Mouse (Mus musculus) intestine, embryonic 16.5 days (tissue): ENCODE results near the gene Slc43a2. TPM values are rescaled to one million over a fixed set of nuclear protein-coding genes. Genes with fewer than 3 reads are reported as not detected.

Source experiments
- ATAC-seq: fragments of 200-750 bp; cut with Nextera tagmentation; 2 replicates; pipeline ENCODE4 v1.8.0; 2017; ENCODE audit warnings: moderate TSS enrichment, moderate library complexity
- H3K27ac ChIP-seq: fragments of 300-500 bp; sonication (generic); 2 replicates; pipeline ENCODE4 v1.5.1; 2014; ENCODE audit warnings: mild to moderate bottlenecking, low read length
- H3K27me3 ChIP-seq: fragments of 300-500 bp; sonication (generic); replicated peaks from 2 replicates; pipeline ENCODE4 v1.6.1; 2014; ENCODE audit warnings: low read length, control low read depth, mixed read lengths; ENCODE audit not compliant: control insufficient read depth, insufficient read depth
- H3K36me3 ChIP-seq: fragments of 300-500 bp; sonication (generic); 2 replicates; pipeline ENCODE4 v1.6.1; 2014; ENCODE audit warnings: low read length, control low read depth; ENCODE audit not compliant: control insufficient read depth, insufficient read depth
- H3K4me1 ChIP-seq: fragments of 300-500 bp; sonication (generic); 2 replicates; pipeline ENCODE4 v1.6.1; 2014; ENCODE audit warnings: low read length, control low read depth, mixed read lengths; ENCODE audit not compliant: control insufficient read depth, insufficient read depth
- H3K4me2 ChIP-seq: fragments of 300-500 bp; sonication (generic); 2 replicates; pipeline ENCODE4 v1.6.1; 2014; ENCODE audit warnings: low read depth, low read length, control low read depth
- H3K4me3 ChIP-seq: fragments of 300-500 bp; sonication (generic); 2 replicates; pipeline ENCODE4 v1.5.1; 2014; ENCODE audit warnings: mild to moderate bottlenecking, low read length
- H3K9ac ChIP-seq: fragments of 300-500 bp; sonication (generic); 2 replicates; pipeline ENCODE4 v1.6.1; 2014; ENCODE audit warnings: low read depth, low read length
- H3K9me3 ChIP-seq: fragments of 300-500 bp; sonication (generic); 2 replicates; pipeline ENCODE4 v1.6.1; 2016; ENCODE audit warnings: low read length, control low read depth; ENCODE audit not compliant: control insufficient read depth
- WGBS: fragments of 180-500 bp; shearing (Covaris S2); extraction: QIAGEN DNeasy Blood & Tissue Kit; methylation state at CpG from one replicate; pipeline ENCODE4 v1.1.7; 2014; 5-methylcytosine and 5-hydroxymethylcytosine counted together
- polyA plus RNA-seq: library from polyadenylated mRNA; unstranded; fragments of >200 nt; fragmentation: Nextera tagmentation; extraction: Ambion mirVana; gene quantifications from 2 replicates; pipeline ENCODE4 v1.2.1, GENCODE M21; 2015

Slc43a2 gene
- polyA plus RNA-seq, 1 experiment from 2014 or later = 22.0 TPM

GRCm38 (mm10) chr11:75535106-75535795 lies 3.8 kb downstream of the Slc43a2 start:
- Histone ChIP-seq H3K27ac (peak overlapping the region; percentile 79), H3K9me3 (no peaks in the 10 kb centered on the region), H3K4me3 (no peak overlapping the region), H3K27me3 (no peaks in the 10 kb centered on the region), H3K4me2 (peak overlapping the region; percentile 7), H3K9ac (peak overlapping the region; percentile 42), H3K36me3 (no peaks in the 10 kb centered on the region), H3K4me1 (peaks cover 25% of the 10 kb centered on the region)
- WGBS = 43% methylated on average over 13 of the region's 13 CpGs
- peak; percentile 6; the same call in 1 of the 2 replicates for ATAC-seq

- Histone ChIP-seq H3K4me1 (peaks cover 30% of the 10 kb centered on the region), H3K4me3 (no peak overlapping the region), H3K36me3 (no peaks in the 10 kb centered on the region), H3K27ac (no peak overlapping the region), H3K9ac (no peak overlapping the region), H3K27me3 (no peaks in the 10 kb centered on the region), H3K9me3 (no peaks in the 10 kb centered on the region), H3K4me2 (no peak overlapping the region)
- ATAC-seq = no peak
- WGBS = 88% methylated on average over 12 of the region's 12 CpGs
Measured at GRCm38 (mm10) chr11:75536255-75537024, 4.9 kb downstream of the Slc43a2 start.

- Histone ChIP-seq H3K9me3 (no peaks in the 10 kb centered on the region), H3K4me2 (no peak overlapping the region), H3K4me3 (no peak overlapping the region), H3K27me3 (no peaks in the 10 kb centered on the region), H3K4me1 (peaks cover 30% of the 10 kb centered on the region), H3K27ac (no peak overlapping the region), H3K36me3 (no peaks in the 10 kb centered on the region), H3K9ac (no peak overlapping the region)
- WGBS = 84% methylated on average over 8 of the region's 8 CpGs
- no peak for ATAC-seq
Measured at GRCm38 (mm10) chr11:75537025-75537414, 5.5 kb downstream of the Slc43a2 start.

GRCm38 (mm10) chr11:75537491-75538183 lies 6.1 kb downstream of the Slc43a2 start:
- ATAC-seq = no peak
- WGBS = 55% methylated on average over 11 of the region's 11 CpGs
- H3K27me3 ChIP-seq = no peaks in the 10 kb centered on the region
- no peak overlapping the region for H3K4me3 ChIP-seq
- H3K4me2 ChIP-seq = no peak overlapping the region
- peak overlapping the region; percentile 51 for H3K27ac ChIP-seq
- H3K9ac ChIP-seq = peak overlapping the region; percentile 8; the same call in 1 of the 2 replicates
- no peaks in the 10 kb centered on the region for H3K9me3 ChIP-seq
- peaks cover 27% of the 10 kb centered on the region for H3K4me1 ChIP-seq
- H3K36me3 ChIP-seq = no peaks in the 10 kb centered on the region

GRCm38 (mm10) chr11:75538184-75538969 lies 6.9 kb downstream of the Slc43a2 start:
- 58% methylated on average over 9 of the region's 9 CpGs for WGBS

GRCm38 (mm10) chr11:75538970-75539299 lies 7.4 kb downstream of the Slc43a2 start:
- Histone ChIP-seq H3K4me1 (peaks cover 21% of the 10 kb centered on the region), H3K9ac (no peak overlapping the region), H3K36me3 (no peaks in the 10 kb centered on the region), H3K27me3 (no peaks in the 10 kb centered on the region), H3K27ac (no peak overlapping the region), H3K9me3 (no peaks in the 10 kb centered on the region), H3K4me2 (no peak overlapping the region), H3K4me3 (no peak overlapping the region)
- no peak for ATAC-seq
- WGBS = 89% methylated on average over 13 of the region's 13 CpGs

More at GRCm38 (mm10) chr11:75538184-75538969, 6.9 kb downstream of the Slc43a2 start:
- H3K4me2 ChIP-seq = no peak overlapping the region
- no peaks in the 10 kb centered on the region for H3K27me3 ChIP-seq
- H3K9me3 ChIP-seq = no peaks in the 10 kb centered on the region
- H3K36me3 ChIP-seq = no peaks in the 10 kb centered on the region
- H3K4me3 ChIP-seq = no peak overlapping the region
- no peak for ATAC-seq
- H3K4me1 ChIP-seq = peaks cover 21% of the 10 kb centered on the region
- peak overlapping the region; percentile 51 for H3K27ac ChIP-seq
- 0 out of 2 replicates have a peak overlapping the region, but pooled peaks have one; percentile 8 for H3K9ac ChIP-seq

GRCm38 (mm10) chr11:75540209-75540608 lies 8.7 kb downstream of the Slc43a2 start:
- Histone ChIP-seq H3K27me3 (no peaks in the 10 kb centered on the region), H3K4me3 (no peak overlapping the region), H3K4me1 (peaks cover 19% of the 10 kb centered on the region), H3K9me3 (no peaks in the 10 kb centered on the region), H3K36me3 (no peaks in the 10 kb centered on the region), H3K9ac (no peak overlapping the region), H3K4me2 (no peak overlapping the region), H3K27ac (no peak overlapping the region)
- no peak for ATAC-seq
- 83% methylated on average over 8 of the region's 8 CpGs for WGBS

GRCm38 (mm10) chr11:75540710-75541581 lies 9.5 kb downstream of the Slc43a2 start:
- peak; percentile 37 for ATAC-seq
- Histone ChIP-seq H3K4me1 (peaks cover 13% of the 10 kb centered on the region), H3K27me3 (no peaks in the 10 kb centered on the region), H3K4me2 (no peak overlapping the region), H3K36me3 (no peaks in the 10 kb centered on the region), H3K9me3 (no peaks in the 10 kb centered on the region), H3K4me3 (no peak overlapping the region), H3K27ac (no peak overlapping the region), H3K9ac (no peak overlapping the region)
- WGBS = 66% methylated on average over 19 of the region's 19 CpGs
